Mouse (Mus musculus): ENCODE measurements around the gene Dera. TPM values are rescaled to one million over a fixed set of nuclear protein-coding genes. Genes with fewer than 3 reads are reported as not detected.

Gene Dera
- polyA plus RNA-seq, 1 experiment from 2014 or later = 19.0 TPM

GRCm38 (mm10) chr6:137789658-137790057 is 35.3 kb downstream of the Dera start:
- no peaks in the 10 kb centered on the region for H3K36me3 ChIP-seq (ENCODE audit: poor library complexity, severe bottlenecking)
- H3K4me2 ChIP-seq = no peak overlapping the region
- H3K9me3 ChIP-seq (replicated peaks) = no peaks in the 10 kb centered on the region
- ATAC-seq = peak; percentile 29; the same call in 1 of the 2 replicates
- H3K9ac ChIP-seq = no peak overlapping the region
- WGBS = 76% methylated on average over 2 of the region's 2 CpGs
- no peaks in the 10 kb centered on the region for H3K27me3 ChIP-seq
- H3K4me1 ChIP-seq = 0 out of 2 replicates have a peak, but pooled peaks cover 7% of the 10 kb centered on the region
- H3K4me3 ChIP-seq = no peak overlapping the region
- H3K27ac ChIP-seq = no peak overlapping the region

- Histone ChIP-seq H3K27ac (no peak overlapping the region), H3K9me3 (replicated peaks) (peaks cover 7% of the 10 kb centered on the region), H3K4me2 (no peak overlapping the region), H3K4me3 (no peak overlapping the region), H3K4me1 (0 out of 2 replicates have a peak, but pooled peaks cover 7% of the 10 kb centered on the region), H3K27me3 (no peaks in the 10 kb centered on the region), H3K9ac (no peak overlapping the region), H3K36me3 (ENCODE audit: poor library complexity, severe bottlenecking) (peaks cover 7% of the 10 kb centered on the region)
- 77% methylated on average over 2 of the region's 2 CpGs for WGBS
- no peak for ATAC-seq
Observed at GRCm38 (mm10) chr6:137795494-137795893, 41.1 kb downstream of the Dera start.

GRCm38 (mm10) chr6:137796596-137797567 is 42.5 kb downstream of the Dera start:
- H3K27ac ChIP-seq = no peak overlapping the region
- whole genome bisulfite sequencing = 67% methylated on average over 29 of the region's 29 CpGs
- peak; percentile 77 for ATAC-seq
- H3K9ac ChIP-seq = no peak overlapping the region
- peaks cover 13% of the 10 kb centered on the region for H3K9me3 ChIP-seq (replicated peaks)
- H3K4me3 ChIP-seq = no peak overlapping the region
- 0 out of 2 replicates have a peak, but pooled peaks cover 7% of the 10 kb centered on the region for H3K4me1 ChIP-seq
- peaks cover 7% of the 10 kb centered on the region for H3K36me3 ChIP-seq (ENCODE audit: poor library complexity, severe bottlenecking)
- H3K27me3 ChIP-seq = no peaks in the 10 kb centered on the region
- H3K4me2 ChIP-seq = no peak overlapping the region

GRCm38 (mm10) chr6:137799253-137799652 is 44.9 kb downstream of the Dera start:
- Histone ChIP-seq H3K4me1 (no peaks in the 10 kb centered on the region), H3K27ac (no peak overlapping the region), H3K4me2 (no peak overlapping the region), H3K27me3 (no peaks in the 10 kb centered on the region), H3K36me3 (ENCODE audit: poor library complexity, severe bottlenecking) (peaks cover 7% of the 10 kb centered on the region), H3K4me3 (no peak overlapping the region), H3K9me3 (replicated peaks) (peaks cover 13% of the 10 kb centered on the region), H3K9ac (no peak overlapping the region)
- no peak for ATAC-seq
- WGBS = 93% methylated on average over 9 of the region's 9 CpGs

- Histone ChIP-seq H3K27me3 (no peaks in the 10 kb centered on the region), H3K9me3 (replicated peaks) (peaks cover 13% of the 10 kb centered on the region), H3K4me3 (no peak overlapping the region), H3K4me1 (no peaks in the 10 kb centered on the region), H3K27ac (no peak overlapping the region), H3K36me3 (ENCODE audit: poor library complexity, severe bottlenecking) (peaks cover 7% of the 10 kb centered on the region), H3K9ac (no peak overlapping the region), H3K4me2 (no peak overlapping the region)
- no peak for ATAC-seq
- 83% methylated on average over 12 of the region's 12 CpGs for WGBS
Observed at GRCm38 (mm10) chr6:137803456-137804005, 49.2 kb downstream of the Dera start.

GRCm38 (mm10) chr6:137804121-137804520 is 49.8 kb downstream of the Dera start:
- Histone ChIP-seq H3K36me3 (ENCODE audit: poor library complexity, severe bottlenecking) (peaks cover 7% of the 10 kb centered on the region), H3K4me3 (no peak overlapping the region), H3K9ac (no peak overlapping the region), H3K27ac (no peak overlapping the region), H3K4me1 (no peaks in the 10 kb centered on the region), H3K9me3 (replicated peaks) (peaks cover 13% of the 10 kb centered on the region), H3K27me3 (no peaks in the 10 kb centered on the region), H3K4me2 (no peak overlapping the region)
- no peak for ATAC-seq
- 88% methylated on average over 7 of the region's 7 CpGs for WGBS

GRCm38 (mm10) chr6:137804606-137805005 is 50.3 kb downstream of the Dera start:
- Histone ChIP-seq H3K9me3 (replicated peaks) (peaks cover 13% of the 10 kb centered on the region), H3K4me1 (no peaks in the 10 kb centered on the region), H3K4me2 (no peak overlapping the region), H3K27ac (no peak overlapping the region), H3K27me3 (no peaks in the 10 kb centered on the region), H3K9ac (no peak overlapping the region), H3K36me3 (ENCODE audit: poor library complexity, severe bottlenecking) (peaks cover 6% of the 10 kb centered on the region), H3K4me3 (no peak overlapping the region)
- ATAC-seq = no peak
- WGBS = 80% methylated on average over 9 of the region's 9 CpGs

GRCm38 (mm10) chr6:137806342-137806741 is 52.0 kb downstream of the Dera start:
- H3K9ac ChIP-seq = no peak overlapping the region
- no peaks in the 10 kb centered on the region for H3K36me3 ChIP-seq (ENCODE audit: poor library complexity, severe bottlenecking)
- no peaks in the 10 kb centered on the region for H3K27me3 ChIP-seq
- H3K4me1 ChIP-seq = no peaks in the 10 kb centered on the region
- 0 out of 2 replicates have a peak, but pooled peaks cover 2% of the 10 kb centered on the region for H3K9me3 ChIP-seq (replicated peaks)
- ATAC-seq = no peak
- no peak overlapping the region for H3K4me3 ChIP-seq
- no peak overlapping the region for H3K27ac ChIP-seq
- 93% methylated on average over 3 of the region's 3 CpGs for WGBS
- H3K4me2 ChIP-seq = no peak overlapping the region

GRCm38 (mm10) chr6:137806806-137807205 is 52.5 kb downstream of the Dera start:
- no peak overlapping the region for H3K4me3 ChIP-seq
- H3K4me1 ChIP-seq = no peaks in the 10 kb centered on the region
- no peak for ATAC-seq
- H3K27ac ChIP-seq = no peak overlapping the region
- 91% methylated on average over 8 of the region's 8 CpGs for WGBS
- no peak overlapping the region for H3K9ac ChIP-seq
- H3K4me2 ChIP-seq = no peak overlapping the region
- no peaks in the 10 kb centered on the region for H3K9me3 ChIP-seq (replicated peaks)
- no peaks in the 10 kb centered on the region for H3K36me3 ChIP-seq (ENCODE audit: poor library complexity, severe bottlenecking)
- H3K27me3 ChIP-seq = no peaks in the 10 kb centered on the region

GRCm38 (mm10) chr6:137807296-137807695 is 53.0 kb downstream of the Dera start:
- no peak for ATAC-seq

GRCm38 (mm10) chr6:137808706-137809105 is 54.4 kb downstream of the Dera start:
- H3K9me3 ChIP-seq (replicated peaks) = no peaks in the 10 kb centered on the region
- no peak overlapping the region for H3K27ac ChIP-seq
- no peak for ATAC-seq
- 77% methylated on average over 6 of the region's 6 CpGs for WGBS
- H3K4me3 ChIP-seq = no peak overlapping the region
- no peak overlapping the region for H3K4me2 ChIP-seq
- no peak overlapping the region for H3K9ac ChIP-seq
- H3K36me3 ChIP-seq (ENCODE audit: poor library complexity, severe bottlenecking) = no peaks in the 10 kb centered on the region
- H3K27me3 ChIP-seq = no peaks in the 10 kb centered on the region
- H3K4me1 ChIP-seq = no peaks in the 10 kb centered on the region

More at GRCm38 (mm10) chr6:137807296-137807695, 53.0 kb downstream of the Dera start:
- no peak overlapping the region for H3K9ac ChIP-seq
- no peak overlapping the region for H3K4me2 ChIP-seq
- no peaks in the 10 kb centered on the region for H3K27me3 ChIP-seq
- WGBS = 94% methylated on average over 6 of the region's 6 CpGs
- H3K4me3 ChIP-seq = no peak overlapping the region
- H3K27ac ChIP-seq = no peak overlapping the region
- no peaks in the 10 kb centered on the region for H3K4me1 ChIP-seq
- H3K36me3 ChIP-seq (ENCODE audit: poor library complexity, severe bottlenecking) = no peaks in the 10 kb centered on the region
- H3K9me3 ChIP-seq (replicated peaks) = no peaks in the 10 kb centered on the region

GRCm38 (mm10) chr6:137810136-137810535 is 55.8 kb downstream of the Dera start:
- no peaks in the 10 kb centered on the region for H3K4me1 ChIP-seq
- WGBS = 63% methylated on average over 5 of the region's 5 CpGs
- H3K9me3 ChIP-seq (replicated peaks) = no peaks in the 10 kb centered on the region
- no peaks in the 10 kb centered on the region for H3K36me3 ChIP-seq (ENCODE audit: poor library complexity, severe bottlenecking)
- no peaks in the 10 kb centered on the region for H3K27me3 ChIP-seq
- no peak for ATAC-seq
- no peak overlapping the region for H3K27ac ChIP-seq
- H3K9ac ChIP-seq = no peak overlapping the region
- no peak overlapping the region for H3K4me3 ChIP-seq
- H3K4me2 ChIP-seq = no peak overlapping the region

Data from forebrain, embryonic 13.5 days (tissue).